Mouse (Mus musculus): Measurements from ENCODE around the gene Gm11937.

- TF ChIP-seq CHD2 (IDR thresholded peaks at IDR 0.05; ENCODE audit: low read depth, low read length), result no peak
- TF ChIP-seq MAFK (IDR thresholded peaks at IDR 0.05; ENCODE audit: insufficient read depth, low read depth, low read length), result no peak
- TF ChIP-seq ZC3H11A (IDR thresholded peaks at IDR 0.05; ENCODE audit: borderline replicate concordance, low read depth, low read length), result no peak
- TF ChIP-seq HCFC1 (IDR thresholded peaks at IDR 0.05; ENCODE audit: borderline replicate concordance, insufficient read depth, low read length), result no peak
Measured at GRCm38 (mm10) chr11:99657051-99657450, 47.1 kb upstream of the Gm11937 start.

Data from ES-E14 (cell line).